Mouse (Mus musculus): ENCODE results near the gene Slc6a17. TPM values are rescaled to one million over a fixed set of nuclear protein-coding genes. Genes with fewer than 3 reads are reported as not detected.

Gene Slc6a17
- 5.7 and 8.3 TPM in 2 replicates for polyA plus RNA-seq (2016; fragmentation: Nextera tagmentation; extraction: Ambion mirVana)

DNA sequence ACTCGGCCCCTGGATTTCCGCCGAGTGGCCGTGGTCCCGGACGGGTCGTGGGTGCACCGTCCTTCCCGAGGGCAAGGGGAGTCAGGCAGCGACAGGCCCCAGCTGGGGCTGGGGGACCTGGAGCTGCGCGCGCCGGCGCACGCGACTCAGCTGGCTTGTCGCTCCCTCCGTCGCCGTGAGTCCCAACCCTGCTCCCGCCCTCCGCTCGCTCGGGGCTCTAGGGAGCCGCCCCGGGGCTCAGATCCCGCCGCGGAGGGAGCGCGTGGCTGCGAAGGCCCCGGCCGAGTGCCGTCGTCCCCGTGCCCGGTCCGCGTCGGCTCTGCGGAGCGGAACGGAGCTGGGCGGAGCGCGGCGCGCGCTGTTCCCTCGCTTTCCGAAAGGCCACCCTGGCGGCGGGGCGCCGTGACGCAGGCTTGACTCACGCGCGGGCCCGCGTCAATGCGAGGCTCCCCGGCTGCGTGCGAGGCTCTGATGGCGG is at the start of gene Slc6a17:
Gene Slc6a17, minus strand, starts transcription at position 388 of the 478 bp plus-strand sequence.
- H3K4me2 ChIP-seq, result peak within 1 kb of the TSS; percentile 95
- peak within 1 kb of the TSS; percentile 59; the same call in 1 of the 2 replicates for H3K27ac ChIP-seq
- H3K36me3 ChIP-seq (replicated peaks), result no peaks in the 10 kb centered on the region
- H3K4me3 ChIP-seq (replicated peaks), result peak within 1 kb of the TSS; percentile 57
- peak within 1 kb of the TSS; percentile 66 for H3K9ac ChIP-seq
- no peaks in the 10 kb centered on the region for H3K9me3 ChIP-seq
- ATAC-seq (ENCODE audit: low FRiP score), result peak; percentile 85
- H3K27me3 ChIP-seq, result peaks cover 65% of the 10 kb centered on the region
- peaks cover 14% of the 10 kb centered on the region for H3K4me1 ChIP-seq
- under 1% methylated on average over 68 of the region's 68 CpGs for WGBS

DNA sequence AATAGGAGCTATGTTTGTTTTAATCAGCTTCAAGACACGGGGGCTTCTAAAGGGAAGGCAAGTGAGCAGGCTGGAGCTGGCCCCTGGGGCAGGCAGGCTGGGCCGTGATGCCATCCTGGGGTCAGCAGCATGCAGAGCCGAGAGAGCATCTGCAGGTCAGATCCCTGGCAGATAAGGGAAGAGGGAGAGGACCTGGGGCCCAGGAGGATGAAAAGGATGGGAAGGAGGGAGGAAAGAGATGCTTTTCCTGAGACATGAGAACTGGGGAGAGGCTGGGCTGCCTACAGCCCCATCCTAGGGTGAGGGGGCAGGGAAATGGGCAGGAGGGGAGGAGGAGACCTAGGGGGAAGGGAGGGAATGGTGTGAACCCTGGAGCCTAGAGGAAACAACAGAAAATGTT is 47.5 kb upstream of the Slc6a17 start:
- no peaks in the 10 kb centered on the region for H3K9me3 ChIP-seq
- H3K27me3 ChIP-seq, result peaks cover 9% of the 10 kb centered on the region
- H3K9ac ChIP-seq, result no peak overlapping the region
- WGBS, result 49% methylated on average over 3 of the region's 3 CpGs
- no peak overlapping the region for H3K4me2 ChIP-seq
- no peak overlapping the region for H3K27ac ChIP-seq
- no peaks in the 10 kb centered on the region for H3K4me1 ChIP-seq
- ATAC-seq (ENCODE audit: low FRiP score), result no peak
- H3K4me3 ChIP-seq (replicated peaks), result no peak overlapping the region
- H3K36me3 ChIP-seq (replicated peaks), result no peaks in the 10 kb centered on the region

DNA sequence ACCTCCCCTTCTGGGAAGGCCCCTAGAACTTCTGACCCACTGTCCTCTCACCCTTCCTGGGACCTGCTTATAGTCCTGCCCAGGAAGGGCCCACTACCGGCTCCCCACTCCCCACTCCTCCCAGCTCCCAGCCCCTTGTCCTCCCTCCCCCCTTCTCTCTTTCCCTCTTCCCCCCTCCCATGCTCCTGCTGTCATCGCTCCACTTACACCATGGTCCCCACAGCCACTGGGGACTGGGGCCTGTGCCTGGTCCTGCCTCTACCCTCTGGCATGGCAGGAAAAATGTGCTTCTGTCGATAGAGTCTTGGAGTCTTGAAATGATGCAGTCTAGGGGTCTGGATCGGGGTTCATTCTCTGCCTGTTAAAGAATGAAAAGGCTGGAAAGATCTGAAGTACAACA is 46.1 kb upstream of the Slc6a17 start:
- no peak for ATAC-seq (ENCODE audit: low FRiP score)
- no peak overlapping the region for H3K9ac ChIP-seq
- H3K36me3 ChIP-seq (replicated peaks), result no peaks in the 10 kb centered on the region
- peaks cover 11% of the 10 kb centered on the region for H3K27me3 ChIP-seq
- no peak overlapping the region for H3K4me2 ChIP-seq
- no peaks in the 10 kb centered on the region for H3K9me3 ChIP-seq
- WGBS, result 45% methylated on average over 4 of the region's 4 CpGs
- no peaks in the 10 kb centered on the region for H3K4me1 ChIP-seq
- no peak overlapping the region for H3K4me3 ChIP-seq (replicated peaks)
- H3K27ac ChIP-seq, result no peak overlapping the region

DNA sequence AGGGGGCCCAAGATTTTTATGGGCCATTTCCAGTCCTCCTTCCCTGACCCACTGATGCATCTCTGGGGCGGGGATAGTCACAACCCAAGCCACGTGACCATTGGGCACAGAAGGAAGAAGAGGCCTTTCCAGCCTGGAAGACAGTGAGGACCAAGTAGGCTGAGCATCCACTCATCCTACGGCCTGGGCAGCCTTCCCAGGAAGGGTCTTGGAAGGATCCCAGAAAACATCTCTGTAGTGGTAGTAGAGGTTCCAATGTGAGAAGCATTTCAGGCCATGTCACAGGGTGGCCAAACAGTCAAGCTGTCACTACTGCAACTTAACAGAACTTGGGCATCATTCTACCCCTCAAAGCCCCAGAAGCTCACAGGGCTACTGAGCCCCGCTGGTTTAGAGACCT is 44.8 kb upstream of the Slc6a17 start:
- Histone ChIP-seq H3K9ac (no peak overlapping the region), H3K9me3 (no peaks in the 10 kb centered on the region), H3K4me2 (no peak overlapping the region), H3K27me3 (peaks cover 15% of the 10 kb centered on the region; the same call in 1 of the 2 replicates), H3K27ac (no peak overlapping the region), H3K36me3 (replicated peaks) (no peaks in the 10 kb centered on the region), H3K4me3 (replicated peaks) (no peak overlapping the region), H3K4me1 (no peaks in the 10 kb centered on the region)
- no peak for ATAC-seq (ENCODE audit: low FRiP score)
- WGBS, result 88% methylated on average over 4 of the region's 4 CpGs

DNA sequence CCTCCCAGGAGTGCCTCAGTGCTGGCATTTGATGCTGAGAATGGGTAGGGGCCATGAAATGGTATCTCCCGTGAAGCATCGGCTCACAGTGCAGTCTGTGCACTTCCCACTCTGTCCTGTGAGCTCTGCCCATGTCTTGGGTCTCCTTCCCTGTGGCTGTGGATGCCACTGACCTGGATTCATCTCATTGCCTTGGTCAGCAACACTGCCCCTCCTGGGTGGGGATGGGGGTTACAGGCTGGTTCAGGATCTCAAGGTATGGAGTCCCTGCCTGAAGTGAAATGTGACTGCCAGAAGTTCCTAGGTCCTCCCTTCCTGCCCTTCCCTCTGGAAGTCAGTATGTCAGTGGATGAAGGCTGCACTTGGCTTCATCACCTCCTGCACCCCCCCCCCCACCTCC is 44.3 kb upstream of the Slc6a17 start:
- Histone ChIP-seq H3K27me3 (peaks cover 15% of the 10 kb centered on the region; the same call in 1 of the 2 replicates), H3K4me3 (replicated peaks) (no peak overlapping the region), H3K36me3 (replicated peaks) (no peaks in the 10 kb centered on the region), H3K9me3 (no peaks in the 10 kb centered on the region), H3K4me1 (no peaks in the 10 kb centered on the region), H3K9ac (no peak overlapping the region), H3K27ac (no peak overlapping the region), H3K4me2 (no peak overlapping the region)
- ATAC-seq (ENCODE audit: low FRiP score), result no peak
- WGBS, result 87% methylated on average over 2 of the region's 2 CpGs

DNA sequence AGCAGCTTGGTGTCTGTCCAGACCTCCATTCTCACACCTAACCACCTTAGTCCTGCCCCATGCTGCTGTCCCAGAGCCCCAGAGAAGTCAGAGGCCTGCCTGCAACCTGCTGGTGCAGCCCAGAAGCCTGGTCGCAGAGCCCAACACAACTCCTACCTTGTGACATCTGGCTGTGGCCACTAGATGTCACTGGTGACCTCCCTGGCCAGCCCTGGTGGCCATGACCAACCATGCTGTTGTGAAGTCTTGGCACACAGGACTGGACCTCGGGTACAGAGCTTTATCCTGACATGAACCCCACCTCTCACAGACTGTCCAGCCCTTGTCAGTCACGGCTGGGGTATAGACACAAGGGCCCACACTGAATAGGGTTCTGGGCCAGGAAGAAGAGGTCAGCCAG is 41.4 kb upstream of the Slc6a17 start:
- no peak overlapping the region for H3K4me2 ChIP-seq
- no peaks in the 10 kb centered on the region for H3K9me3 ChIP-seq
- H3K27me3 ChIP-seq, result peaks cover 11% of the 10 kb centered on the region; the same call in 1 of the 2 replicates
- H3K4me3 ChIP-seq (replicated peaks), result no peak overlapping the region
- no peaks in the 10 kb centered on the region for H3K36me3 ChIP-seq (replicated peaks)
- H3K4me1 ChIP-seq, result no peaks in the 10 kb centered on the region
- H3K27ac ChIP-seq, result no peak overlapping the region
- peak; percentile 77; the same call in 1 of the 2 replicates for ATAC-seq (ENCODE audit: low FRiP score)
- H3K9ac ChIP-seq, result no peak overlapping the region
- 6% methylated on average over 3 of the region's 3 CpGs for WGBS

DNA sequence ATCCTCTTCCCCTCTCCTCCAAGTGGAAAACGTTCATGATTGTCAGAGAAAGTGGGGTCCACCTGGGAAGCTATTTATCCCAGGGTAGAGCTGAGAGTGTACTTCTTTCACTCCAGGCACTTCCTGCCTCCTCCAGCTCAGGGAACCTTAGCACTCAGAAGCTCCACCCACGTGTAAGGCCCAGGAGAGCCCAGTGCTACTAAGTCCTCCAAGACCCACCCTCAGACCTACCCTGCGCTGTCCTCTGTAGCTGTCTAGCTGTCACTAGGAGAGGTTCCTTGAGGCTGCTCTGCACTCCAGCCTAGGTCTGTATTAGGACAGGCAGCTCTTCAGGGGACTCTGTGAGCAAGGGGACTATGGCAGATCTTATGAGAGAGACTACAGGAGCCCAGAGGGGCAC is 40.9 kb upstream of the Slc6a17 start:
- H3K27ac ChIP-seq, result no peak overlapping the region

DNA sequence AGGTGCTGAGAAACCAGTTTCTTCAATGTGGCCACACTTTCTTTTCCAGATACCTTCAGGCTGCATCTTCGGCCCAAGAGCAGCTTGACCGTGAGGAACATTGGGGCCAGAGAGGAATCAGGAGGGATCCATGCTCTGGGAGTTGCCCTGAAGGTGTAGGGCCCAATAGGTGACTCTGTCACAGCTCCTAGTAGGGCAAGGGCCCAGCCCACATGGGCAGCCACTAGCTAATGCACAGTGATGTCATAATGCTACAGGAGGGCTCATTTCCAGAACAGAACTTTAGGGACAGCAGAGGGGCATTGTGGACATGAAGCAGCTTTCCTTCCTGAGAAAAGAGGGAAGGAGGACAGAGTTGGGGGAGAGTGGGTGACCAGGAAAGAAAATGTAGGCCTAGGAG is 37.0 kb upstream of the Slc6a17 start, which contains the start of gene Ubl4b:
Gene Ubl4b, minus strand, starts transcription at position 232 of the 400 bp plus-strand sequence.
- WGBS, result 89% methylated on average over 2 of the region's 2 CpGs
- ATAC-seq (ENCODE audit: low FRiP score), result no peak
- H3K36me3 ChIP-seq (replicated peaks), result no peaks in the 10 kb centered on the region

More for the DNA sequence above, 40.9 kb upstream of the Slc6a17 start:
- ATAC-seq (ENCODE audit: low FRiP score), result no peak
- H3K9ac ChIP-seq, result no peak overlapping the region
- H3K27me3 ChIP-seq, result peaks cover 11% of the 10 kb centered on the region; the same call in 1 of the 2 replicates
- no peak overlapping the region for H3K4me3 ChIP-seq (replicated peaks)
- WGBS, result 33% methylated on average over 3 of the region's 3 CpGs
- H3K4me2 ChIP-seq, result no peak overlapping the region
- H3K9me3 ChIP-seq, result no peaks in the 10 kb centered on the region
- H3K4me1 ChIP-seq, result no peaks in the 10 kb centered on the region
- H3K36me3 ChIP-seq (replicated peaks), result no peaks in the 10 kb centered on the region

DNA sequence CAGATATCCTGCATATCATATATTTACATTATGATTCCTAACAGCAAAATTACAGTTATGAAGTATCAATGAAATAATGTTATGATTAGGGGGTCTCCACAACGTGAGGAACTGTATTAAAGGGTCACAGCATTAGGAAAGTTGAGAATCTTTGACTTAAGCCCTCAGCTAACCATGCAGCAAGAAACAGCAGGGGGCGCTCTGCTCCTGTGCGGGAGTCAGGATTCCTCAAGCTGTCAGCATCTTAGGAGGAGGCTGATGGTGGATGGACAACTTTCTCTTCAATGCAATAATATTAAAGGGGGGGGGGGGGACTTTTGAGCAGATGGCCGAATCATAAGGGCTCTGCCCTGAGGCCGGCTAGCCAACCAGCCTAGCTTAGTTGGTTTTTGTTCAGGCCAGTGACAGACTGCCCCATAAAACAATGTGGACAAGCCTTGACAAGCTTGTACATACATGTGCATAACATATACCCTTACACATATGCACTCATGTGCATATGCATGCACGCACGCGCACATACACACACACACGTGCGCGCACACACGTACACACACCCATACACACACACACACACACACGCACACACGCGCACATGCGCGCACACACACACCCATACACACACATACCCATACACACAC is 32.7 kb upstream of the Slc6a17 start:
- Histone ChIP-seq H3K27ac (no peak overlapping the region), H3K9me3 (no peaks in the 10 kb centered on the region), H3K27me3 (no peaks in the 10 kb centered on the region), H3K9ac (no peak overlapping the region), H3K4me2 (no peak overlapping the region), H3K4me1 (peaks cover 3% of the 10 kb centered on the region; the same call in 1 of the 2 replicates), H3K36me3 (replicated peaks) (no peaks in the 10 kb centered on the region), H3K4me3 (replicated peaks) (no peak overlapping the region)
- 69% methylated on average over 17 of the region's 17 CpGs for WGBS
- ATAC-seq (ENCODE audit: low FRiP score), result 0 out of 2 replicates have a peak, but pooled peaks have one; percentile 51

More for the DNA sequence above, 37.0 kb upstream of the Slc6a17 start, which contains the start of gene Ubl4b:
- Histone ChIP-seq H3K27me3 (peaks cover 11% of the 10 kb centered on the region; the same call in 1 of the 2 replicates), H3K4me1 (no peaks in the 10 kb centered on the region), H3K27ac (no peak within 1 kb of the TSS), H3K4me3 (replicated peaks) (no peak within 1 kb of the TSS), H3K9me3 (no peaks in the 10 kb centered on the region), H3K9ac (no peak within 1 kb of the TSS), H3K4me2 (no peak within 1 kb of the TSS)

DNA sequence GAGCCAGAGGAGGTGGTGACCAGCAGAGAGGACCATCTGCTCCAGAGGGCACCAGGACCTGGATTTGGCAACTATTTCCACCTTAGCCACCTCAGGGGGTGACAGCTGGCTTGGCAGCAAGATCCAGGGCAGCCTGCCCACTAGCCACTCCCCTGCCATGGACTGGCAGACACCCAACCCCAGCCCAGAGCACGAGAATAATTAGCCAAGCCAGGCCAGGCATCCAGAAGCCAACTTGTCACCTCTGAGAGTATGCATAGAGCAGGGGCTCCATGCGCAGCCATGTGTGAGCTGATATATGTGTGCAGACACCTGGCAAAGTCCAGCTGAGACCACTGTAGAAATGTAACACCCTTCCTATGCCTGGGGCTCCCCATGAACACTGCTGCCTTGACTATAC is 29.1 kb upstream of the Slc6a17 start:
- H3K4me2 ChIP-seq, result no peak overlapping the region
- H3K4me1 ChIP-seq, result peaks cover 3% of the 10 kb centered on the region; the same call in 1 of the 2 replicates
- no peak overlapping the region for H3K9ac ChIP-seq
- no peaks in the 10 kb centered on the region for H3K27me3 ChIP-seq
- no peak overlapping the region for H3K4me3 ChIP-seq (replicated peaks)
- no peaks in the 10 kb centered on the region for H3K9me3 ChIP-seq
- no peak for ATAC-seq (ENCODE audit: low FRiP score)
- no peaks in the 10 kb centered on the region for H3K36me3 ChIP-seq (replicated peaks)
- WGBS, result 67% methylated on average over 2 of the region's 2 CpGs
- no peak overlapping the region for H3K27ac ChIP-seq

DNA sequence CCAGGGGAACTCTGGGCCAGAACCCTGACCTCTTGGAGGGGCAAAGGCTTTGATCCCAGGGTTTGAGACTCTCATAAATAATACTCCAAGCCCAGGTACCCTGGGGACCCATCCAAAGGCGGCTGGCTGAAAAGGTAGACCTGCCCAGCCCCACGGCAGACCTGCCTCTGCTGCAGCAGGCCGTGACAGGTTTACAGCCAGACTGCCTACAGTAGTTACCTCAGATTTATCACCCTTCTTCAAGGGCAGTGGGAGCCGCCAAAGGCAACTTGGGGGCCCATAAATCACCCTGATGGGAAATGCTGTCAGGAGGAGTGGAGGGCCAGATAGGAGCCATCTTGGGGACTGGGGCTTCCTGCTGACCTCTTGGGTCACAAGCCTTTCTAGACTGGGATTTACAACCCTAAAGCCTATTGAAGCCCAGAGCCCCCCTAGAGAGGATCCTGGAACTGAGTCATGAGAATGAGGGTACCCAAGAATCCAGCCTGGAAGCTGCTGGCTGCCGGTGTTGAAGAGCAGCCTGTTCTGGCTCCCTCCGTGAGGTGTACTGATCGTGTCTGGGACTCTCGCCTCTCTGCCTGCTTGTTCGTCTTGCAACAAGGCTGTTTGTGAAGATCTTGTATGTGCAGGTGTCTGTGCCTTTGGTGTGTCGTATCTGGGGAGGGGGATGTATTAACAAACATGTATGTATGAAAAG is 28.0 kb upstream of the Slc6a17 start:
- no peaks in the 10 kb centered on the region for H3K9me3 ChIP-seq
- H3K27me3 ChIP-seq, result no peaks in the 10 kb centered on the region
- H3K4me1 ChIP-seq, result peaks cover 3% of the 10 kb centered on the region; the same call in 1 of the 2 replicates
- no peak overlapping the region for H3K4me3 ChIP-seq (replicated peaks)
- H3K4me2 ChIP-seq, result no peak overlapping the region
- no peak overlapping the region for H3K27ac ChIP-seq
- no peak overlapping the region for H3K9ac ChIP-seq
- ATAC-seq (ENCODE audit: low FRiP score), result no peak
- 82% methylated on average over 10 of the region's 10 CpGs for WGBS
- H3K36me3 ChIP-seq (replicated peaks), result no peaks in the 10 kb centered on the region

DNA sequence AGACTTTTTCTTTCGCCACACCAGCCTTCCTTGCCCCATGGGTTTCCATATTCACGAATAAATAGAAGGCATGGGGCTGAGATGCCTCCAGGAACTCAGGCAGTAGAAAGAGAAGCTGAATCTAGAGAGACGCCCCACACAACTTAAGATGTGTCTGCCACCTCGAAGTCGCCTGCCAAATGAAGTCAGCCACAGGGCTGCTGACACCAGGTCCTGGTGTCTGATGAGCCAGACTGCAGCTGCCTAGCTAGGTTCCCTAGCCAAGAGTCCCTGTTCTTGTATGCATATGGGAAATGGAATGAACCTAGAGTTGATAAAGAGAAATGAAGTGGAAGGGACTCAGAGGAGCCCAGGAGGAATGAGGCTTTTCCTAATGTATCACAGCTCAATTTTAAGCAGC is 27.5 kb upstream of the Slc6a17 start:
- WGBS, result 85% methylated on average over 5 of the region's 5 CpGs
- H3K9ac ChIP-seq, result no peak overlapping the region
- peaks cover 3% of the 10 kb centered on the region; the same call in 1 of the 2 replicates for H3K4me1 ChIP-seq
- no peaks in the 10 kb centered on the region for H3K36me3 ChIP-seq (replicated peaks)
- H3K9me3 ChIP-seq, result no peaks in the 10 kb centered on the region
- H3K27ac ChIP-seq, result no peak overlapping the region
- ATAC-seq (ENCODE audit: low FRiP score), result no peak
- no peaks in the 10 kb centered on the region for H3K27me3 ChIP-seq
- no peak overlapping the region for H3K4me3 ChIP-seq (replicated peaks)
- H3K4me2 ChIP-seq, result no peak overlapping the region
